Mouse (Mus musculus): ENCODE data around the gene Rce1.

GRCm38 (mm10) chr19:4593792-4594522 is 31.5 kb downstream of the Rce1 start:
- TF ChIP-seq POLR2A (IDR thresholded peaks at IDR 0.05; ENCODE audit: low read depth, low read length) (no peak), MEF2A (IDR thresholded peaks at IDR 0.05; ENCODE audit: borderline replicate concordance, low read depth, low read length) (no peak), CTCF (conservative IDR thresholded peaks at IDR 0.05 in 1 of 2, IDR thresholded peaks at IDR 0.05 in 1 of 2; ENCODE audit: low read depth in 2 of 2, low read length in 2 of 2) (no peak), EP300 (IDR thresholded peaks at IDR 0.05; ENCODE audit: low read length) (no peak), CHD2 (IDR thresholded peaks at IDR 0.05; ENCODE audit: low read length) (no peak), MAZ (IDR thresholded peaks at IDR 0.05; ENCODE audit: low read depth, low read length) (no peak), USF2 (conservative IDR thresholded peaks at IDR 0.05; ENCODE audit: low read depth, low read length) (no peak), NELFE (IDR thresholded peaks at IDR 0.05; ENCODE audit: low read depth, low read length) (no peak), TCF12 (IDR thresholded peaks at IDR 0.05; ENCODE audit: low read depth, low read length) (no peak), GABPA (IDR thresholded peaks at IDR 0.05; ENCODE audit: insufficient replicate concordance, low read depth, low read length) (no peak), E2F4 (IDR thresholded peaks at IDR 0.05; ENCODE audit: insufficient replicate concordance, low read depth, low read length) (no peak)
